Mouse (Mus musculus) R1 (cell line): ENCODE results near the gene Slc47a2.

Experiments used
- DNase-seq: peaks from one replicate; pipeline ENCODE4 v3.0.0-alpha.2; 2018; ENCODE audit warnings: low read depth, low spot score

Gene Slc47a2

DNA sequence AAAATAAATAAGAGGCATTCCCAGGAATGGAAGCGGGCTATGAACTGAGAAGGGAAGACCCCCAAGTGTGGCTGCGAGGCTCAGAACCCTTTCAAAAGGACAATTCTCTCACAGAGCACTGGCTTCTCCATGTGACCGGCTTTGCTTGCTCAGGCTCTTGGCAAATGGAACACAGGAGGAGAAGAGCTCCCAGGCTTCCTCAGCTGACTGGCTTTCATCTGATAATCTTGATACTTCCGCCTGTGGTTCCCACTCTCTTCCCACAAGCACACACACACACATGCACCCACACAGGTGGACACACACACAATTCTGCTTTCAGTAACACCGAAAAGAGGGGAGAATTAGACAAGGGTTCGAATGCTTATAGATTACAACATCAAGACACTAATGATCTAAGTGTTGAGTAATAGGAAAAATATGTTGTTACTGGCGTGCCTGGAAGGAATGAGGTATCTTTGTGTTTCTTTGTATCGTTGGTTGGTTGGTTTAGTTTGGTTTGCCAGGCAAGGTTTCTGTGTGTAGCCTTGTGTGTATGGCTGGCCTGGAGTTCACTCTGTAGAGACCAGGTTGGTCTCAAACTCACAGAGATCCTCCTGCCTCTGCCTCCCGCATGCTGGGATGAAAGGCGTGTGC is 59.1 kb downstream of the Slc47a2 start:
- no peak for DNase-seq

DNA sequence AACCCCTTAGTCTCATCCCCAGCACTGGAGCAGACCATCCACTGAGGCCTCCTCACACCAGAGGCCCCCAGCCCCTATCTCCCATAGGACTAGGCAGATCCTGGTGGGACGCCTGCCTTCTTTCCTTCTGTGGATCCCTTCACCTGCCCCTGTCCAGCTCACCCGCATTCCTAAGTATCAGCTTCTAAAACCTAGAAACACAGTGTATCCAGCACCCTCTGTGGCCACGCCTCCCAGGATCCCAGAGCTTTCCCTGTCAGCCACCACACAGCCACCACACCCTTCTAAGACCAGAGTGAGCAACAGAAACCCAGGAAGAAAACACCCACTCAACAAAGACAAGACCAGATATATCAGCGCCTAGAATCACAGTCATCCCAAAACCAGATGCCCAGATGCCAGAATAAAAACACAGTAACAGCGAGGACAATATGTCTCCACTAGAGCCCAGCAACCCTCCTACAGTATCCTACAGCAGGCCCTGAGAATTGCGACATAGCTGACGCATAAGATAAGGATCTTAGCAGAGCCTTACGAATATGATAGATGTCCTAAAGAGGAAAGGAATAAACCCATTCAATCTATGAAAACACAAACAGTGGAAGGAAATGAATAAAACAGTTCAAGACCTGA is 64.1 kb downstream of the Slc47a2 start:
- DNase-seq: no peak

- no peak for DNase-seq
Observed at GRCm38 (mm10) chr11:61277937-61278336, 64.7 kb downstream of the Slc47a2 start.

- no peak for DNase-seq
Observed at GRCm38 (mm10) chr11:61276482-61276881, 66.2 kb downstream of the Slc47a2 start.

GRCm38 (mm10) chr11:61275106-61275505 is 67.6 kb downstream of the Slc47a2 start:
- DNase-seq: no peak

DNA sequence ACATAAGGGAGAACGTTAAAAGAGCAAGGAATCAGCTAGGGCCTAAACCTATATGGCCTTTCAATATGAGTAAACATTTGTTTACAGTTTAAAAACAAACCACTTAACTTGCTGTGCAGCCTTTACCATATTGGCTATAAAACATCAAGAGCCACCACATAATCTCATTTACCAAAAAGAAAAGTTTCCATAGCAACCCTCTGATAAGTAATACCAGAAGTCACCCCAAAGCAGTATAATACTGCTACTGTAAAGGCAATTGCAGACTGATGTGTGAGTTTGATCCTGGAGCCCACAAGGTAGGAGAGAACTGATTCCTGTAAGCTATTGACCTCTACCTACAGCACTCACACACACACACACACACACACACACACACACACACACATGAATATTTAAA is 68.2 kb downstream of the Slc47a2 start:
- no peak for DNase-seq

DNA sequence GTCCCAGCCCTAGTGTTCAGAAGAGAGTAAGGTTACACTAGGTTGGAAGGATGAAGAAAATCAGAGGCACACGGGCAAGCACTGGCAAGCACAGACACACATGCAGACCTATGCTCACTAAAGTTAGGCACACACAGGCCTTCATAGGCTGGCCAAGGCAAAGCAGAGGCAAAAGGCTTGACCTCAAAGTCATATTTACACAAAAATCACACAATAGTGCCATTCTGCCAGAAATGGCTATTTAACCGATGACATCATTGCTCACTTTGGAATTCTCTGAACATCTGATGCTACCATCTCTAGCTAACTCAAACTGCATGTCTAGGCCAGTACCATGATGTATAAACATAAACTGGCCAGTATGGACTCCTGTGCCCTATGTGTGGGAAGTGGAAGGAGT is 68.7 kb downstream of the Slc47a2 start:
- no peak for DNase-seq

DNA sequence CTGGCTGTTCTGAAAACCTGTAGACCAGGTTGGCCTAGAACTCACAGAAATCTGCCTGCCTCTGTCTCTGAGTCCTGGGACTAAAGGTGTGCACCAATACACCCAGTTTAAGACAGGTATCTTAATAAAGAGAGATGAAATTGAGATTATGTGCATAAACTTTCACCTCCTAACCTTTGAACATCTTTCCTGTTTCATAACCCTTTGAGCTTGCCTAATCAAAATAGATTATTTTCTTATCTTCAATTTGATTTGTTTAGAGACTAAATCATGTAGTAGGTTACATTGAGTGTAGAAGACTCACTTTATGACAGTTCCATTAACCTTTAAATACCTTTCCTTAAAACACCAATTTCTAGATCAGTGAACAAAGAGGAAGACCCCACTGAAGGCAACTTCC is 71.0 kb downstream of the Slc47a2 start:
- DNase-seq: no peak

- no peak for DNase-seq
Observed at GRCm38 (mm10) chr11:61270406-61270805, 72.3 kb downstream of the Slc47a2 start.

DNA sequence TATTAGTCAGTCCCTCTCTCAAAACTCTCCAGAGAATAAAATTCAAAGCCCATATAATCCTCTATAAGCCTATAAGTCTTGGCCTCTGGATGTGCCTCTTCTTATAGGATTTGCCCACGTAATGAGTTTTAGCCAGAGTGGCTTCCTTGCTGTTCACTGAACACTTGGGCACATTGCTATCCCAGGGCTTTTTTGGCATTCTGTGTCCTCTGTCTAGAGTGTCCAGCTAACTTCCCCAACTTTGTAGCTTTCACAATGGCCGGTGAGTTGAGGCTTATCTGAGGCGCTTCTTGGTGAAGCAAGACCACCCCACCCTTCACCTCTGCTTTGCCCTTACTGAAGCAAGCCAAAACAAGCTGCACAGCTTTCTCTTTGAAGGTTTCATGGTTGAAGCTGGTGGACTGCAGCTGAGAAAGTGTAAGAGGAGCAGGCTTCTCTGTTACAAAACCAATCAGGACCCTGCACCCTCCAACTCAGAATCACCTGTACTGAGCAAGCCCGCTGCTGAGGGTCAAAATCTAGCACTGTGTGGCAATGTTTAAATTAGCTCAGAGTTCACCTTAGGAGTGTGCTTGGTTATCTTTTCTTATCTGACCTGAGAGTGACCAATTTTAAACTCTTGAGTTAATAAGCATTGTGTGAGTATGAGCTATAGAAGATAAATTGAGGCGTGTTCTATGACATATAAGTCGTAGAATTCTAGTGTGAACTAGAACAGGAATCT is 73.9 kb downstream of the Slc47a2 start:
- DNase-seq: no peak

DNA sequence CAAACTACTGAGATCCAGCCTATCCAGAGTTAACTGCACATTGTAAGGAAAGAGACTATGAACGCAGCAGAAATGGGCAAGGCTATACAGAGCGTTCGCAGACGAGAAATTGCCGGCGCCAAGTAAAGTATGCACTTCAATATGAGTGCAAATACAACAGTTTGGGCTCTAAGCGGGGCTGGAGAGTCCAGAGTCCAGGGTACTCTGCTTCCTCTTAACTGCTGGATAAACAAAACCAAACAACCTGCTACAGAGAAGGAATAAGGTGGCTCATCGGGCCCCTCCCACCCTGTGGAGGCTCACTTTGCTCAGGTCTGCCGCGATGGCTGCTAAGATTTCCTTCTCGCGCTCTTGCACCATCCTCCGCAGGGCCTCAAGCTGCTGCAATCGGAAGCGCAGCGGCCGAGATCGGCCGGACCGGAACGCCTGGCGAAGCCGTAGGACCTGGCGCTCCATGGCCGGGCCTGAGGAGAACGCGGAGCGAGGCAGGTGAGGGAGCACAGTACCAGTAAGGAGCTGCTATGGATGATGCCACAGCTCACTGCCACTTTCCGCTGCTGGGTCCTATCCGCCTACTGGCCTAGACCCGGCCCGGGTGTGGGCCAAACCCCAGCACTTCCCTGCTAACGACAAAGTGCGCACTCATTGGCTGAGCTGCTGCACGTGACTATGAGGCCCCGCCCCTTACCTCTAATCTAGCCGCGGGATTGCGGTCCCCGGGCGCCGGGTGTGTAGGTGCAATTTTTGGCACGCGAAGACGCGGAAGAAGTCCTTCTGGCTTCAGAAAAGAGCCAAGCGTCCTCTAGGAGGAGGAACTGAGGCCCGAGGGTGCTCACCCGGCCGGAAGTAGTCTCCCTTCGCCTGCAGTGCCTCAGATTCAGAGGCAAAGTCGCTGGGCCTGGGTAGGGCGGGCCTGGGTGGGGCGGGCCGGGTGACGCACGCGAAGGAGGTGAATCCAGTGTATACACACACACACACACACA is 75.8 kb downstream of the Slc47a2 start, which contains the start of gene Aldh3a2:
Gene Aldh3a2, minus strand, starts transcription at position 914 of the 983 bp plus-strand sequence.
- peak; percentile 97 for DNase-seq

DNA sequence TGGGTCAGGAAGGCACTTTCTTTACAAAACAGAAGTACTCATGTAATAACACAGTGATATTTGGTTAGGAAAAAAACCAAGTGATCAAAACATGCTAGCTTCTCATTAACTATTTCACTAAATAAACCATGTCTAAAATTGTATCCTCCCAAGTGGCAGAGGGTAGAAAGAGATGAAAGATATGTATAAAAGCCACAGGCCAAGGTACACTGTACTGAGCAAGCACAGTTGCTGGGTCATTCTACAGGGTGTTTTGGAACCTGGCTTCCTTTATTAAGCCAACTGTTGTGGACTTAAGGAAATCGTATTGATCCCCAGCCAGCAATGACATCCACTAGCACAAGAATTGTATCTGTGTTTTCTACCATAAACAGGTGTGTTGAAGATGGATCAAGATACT is 78.8 kb downstream of the Slc47a2 start:
- no peak for DNase-seq

GRCm38 (mm10) chr11:61262516-61262915 is 80.1 kb downstream of the Slc47a2 start:
- DNase-seq: peak; percentile 82

DNA sequence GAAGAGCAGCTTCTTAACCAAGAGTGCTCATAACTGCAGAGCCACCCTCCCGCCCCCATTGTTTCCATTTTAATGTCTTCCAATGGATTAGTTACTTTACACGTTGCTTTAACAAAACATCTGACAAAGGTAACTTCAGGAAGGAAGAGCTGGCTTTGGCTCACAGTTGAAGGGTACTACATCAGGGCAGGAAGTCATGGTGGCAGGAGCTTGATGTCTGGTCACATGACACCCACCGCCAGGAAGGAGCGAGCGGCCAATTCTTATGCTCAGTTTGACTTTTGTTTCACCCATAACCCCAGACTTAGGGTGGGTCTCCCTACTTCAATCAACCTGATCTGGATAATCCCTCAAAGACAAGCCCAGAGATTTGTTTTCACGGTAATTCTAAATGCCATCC is 83.6 kb downstream of the Slc47a2 start:
- peak; percentile 59 for DNase-seq

DNA sequence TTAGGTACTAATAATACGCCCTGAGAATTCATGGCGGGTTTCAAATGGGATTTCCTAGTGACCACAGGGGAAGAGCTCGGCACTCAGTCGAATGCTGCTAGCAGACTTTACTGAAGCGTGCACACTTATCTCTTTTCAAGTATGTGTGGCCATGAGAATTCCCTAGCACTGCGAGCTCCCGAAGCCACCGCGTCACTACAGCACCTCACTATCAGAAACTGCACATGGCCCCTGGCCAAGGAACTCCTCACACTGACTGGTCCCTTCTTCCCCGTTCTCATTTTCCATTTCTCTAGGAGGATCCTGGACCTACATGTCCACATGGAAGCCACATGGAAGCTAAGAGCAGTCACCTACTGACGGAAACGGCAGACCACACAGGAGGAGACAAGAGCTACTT is 89.9 kb downstream of the Slc47a2 start:
- DNase-seq: no peak

DNA sequence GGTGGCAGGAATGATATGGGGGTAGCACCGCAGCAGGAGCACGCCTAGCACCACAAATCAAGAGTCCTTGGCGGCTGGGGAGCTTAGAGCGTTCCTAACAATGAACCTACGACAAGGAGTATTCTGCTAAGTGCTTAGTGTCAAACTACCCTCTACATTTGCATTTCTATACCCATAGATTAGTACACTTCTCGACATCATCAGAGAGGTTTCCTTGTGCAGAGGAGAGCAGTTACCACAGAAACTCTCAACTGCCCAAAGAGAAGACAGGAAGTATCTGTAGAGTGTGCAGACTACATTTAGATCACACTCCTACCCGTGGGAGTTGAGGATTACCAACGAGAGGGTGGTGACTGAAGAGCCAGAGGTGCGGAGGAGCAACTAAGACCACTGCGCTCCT is 90.9 kb downstream of the Slc47a2 start:
- peak; percentile 53 for DNase-seq
